Mouse (Mus musculus) megakaryocyte, embryonic 14.5 days (primary cell): ENCODE data around the gene Hddc3.

ENCODE experiments used
- FLI1 ChIP-seq: IDR thresholded peaks from 2 replicates; pipeline ENCODE4 v1.6.1; 2012; ENCODE audit warnings: low read length, inconsistent platforms, mixed read lengths
- GATA1 ChIP-seq: IDR thresholded peaks from 3 replicates; pipeline ENCODE4 v1.6.1; 2012; ENCODE audit warnings: mixed read lengths, low read length, inconsistent platforms, borderline replicate concordance

DNA sequence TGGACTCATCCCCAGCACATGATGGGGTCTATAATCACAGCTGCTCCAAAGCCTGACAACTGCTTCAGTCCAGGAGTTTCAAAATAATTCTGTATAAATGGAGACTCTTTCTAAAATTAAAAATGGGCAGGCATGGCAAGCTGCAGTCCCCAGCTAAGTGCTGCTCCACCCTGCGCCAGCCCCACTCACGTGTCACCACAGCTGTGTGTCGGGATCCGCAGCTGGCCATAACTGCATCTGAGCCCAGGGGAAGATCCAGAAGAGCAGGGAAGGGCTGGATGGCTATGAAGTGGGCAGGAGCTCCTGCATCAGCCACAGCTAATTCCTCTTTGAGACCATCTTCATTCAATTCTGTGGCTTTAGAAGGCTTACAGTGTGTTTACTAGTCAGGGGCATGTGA lies 24.2 kb upstream of the Hddc3 start:
- TF ChIP-seq GATA1 (no peak), FLI1 (no peak)
